Mouse (Mus musculus): Measurements from ENCODE around the gene Ruvbl2. TPM values are rescaled to one million over a fixed set of nuclear protein-coding genes. Genes with fewer than 3 reads are reported as not detected.

The Ruvbl2 gene
- polyA plus RNA-seq, 1 experiment from 2014 or later, result 94.3 TPM

- Histone ChIP-seq H3K27me3 (replicated peaks; ENCODE audit: control insufficient read depth, insufficient read depth, low read length) (no peaks in the 10 kb centered on the region), H3K27ac (ENCODE audit: low read depth, low read length) (peak overlapping the region; percentile 93), H3K9me3 (ENCODE audit: control insufficient read depth, low read length) (no peaks in the 10 kb centered on the region), H3K9ac (ENCODE audit: low read depth, low read length) (peak overlapping the region; percentile 68), H3K4me1 (ENCODE audit: control insufficient read depth, insufficient read depth, low read depth, low read length) (peaks cover 33% of the 10 kb centered on the region), H3K36me3 (ENCODE audit: control insufficient read depth, insufficient read depth, low read length) (peaks cover 16% of the 10 kb centered on the region), H3K4me2 (ENCODE audit: low read length) (peak overlapping the region; percentile 90), H3K4me3 (ENCODE audit: low read length) (peak overlapping the region; percentile 60)
- 63% methylated on average over 9 of the region's 10 CpGs for WGBS
- ATAC-seq, result no peak
Measured at GRCm38 (mm10) chr7:45457204-45458060, 19.5 kb upstream of the Ruvbl2 start.

DNA sequence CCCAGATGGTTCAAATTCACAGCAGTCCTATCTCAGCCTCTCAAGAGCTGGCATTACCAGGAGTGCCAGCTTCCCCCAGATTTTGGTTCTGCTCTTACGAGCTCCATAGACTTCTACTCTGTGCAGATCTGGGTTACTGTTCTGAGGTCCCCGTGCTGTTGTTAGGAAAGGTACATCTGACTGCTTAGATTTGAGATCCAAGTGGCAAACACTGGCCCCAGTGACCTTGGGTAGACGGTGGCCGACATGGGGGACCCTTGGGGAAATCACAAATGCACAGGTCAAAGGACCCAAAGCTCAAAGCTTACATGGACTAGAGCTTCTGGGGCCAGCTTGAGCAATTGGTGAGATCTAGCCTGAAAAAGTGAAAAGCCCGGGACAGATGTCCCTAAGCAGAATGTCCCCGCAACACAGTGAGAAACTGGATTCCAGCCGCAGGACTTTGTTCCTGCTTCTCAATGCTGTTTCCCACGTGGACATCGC lies 18.9 kb upstream of the Ruvbl2 start:
- H3K36me3 ChIP-seq (ENCODE audit: control insufficient read depth, insufficient read depth, low read length), result peaks cover 16% of the 10 kb centered on the region
- peak overlapping the region; percentile 60; the same call in 1 of the 2 replicates for H3K4me3 ChIP-seq (ENCODE audit: low read length)
- H3K9ac ChIP-seq (ENCODE audit: low read depth, low read length), result peak overlapping the region; percentile 25
- H3K27me3 ChIP-seq (replicated peaks; ENCODE audit: control insufficient read depth, insufficient read depth, low read length), result no peaks in the 10 kb centered on the region
- peaks cover 33% of the 10 kb centered on the region for H3K4me1 ChIP-seq (ENCODE audit: control insufficient read depth, insufficient read depth, low read depth, low read length)
- H3K27ac ChIP-seq (ENCODE audit: low read depth, low read length), result peak overlapping the region; percentile 40; the same call in 1 of the 2 replicates
- no peaks in the 10 kb centered on the region for H3K9me3 ChIP-seq (ENCODE audit: control insufficient read depth, low read length)
- peak overlapping the region; percentile 90 for H3K4me2 ChIP-seq (ENCODE audit: low read length)
- ATAC-seq, result no peak
- 51% methylated on average over 9 of the region's 9 CpGs for WGBS

DNA sequence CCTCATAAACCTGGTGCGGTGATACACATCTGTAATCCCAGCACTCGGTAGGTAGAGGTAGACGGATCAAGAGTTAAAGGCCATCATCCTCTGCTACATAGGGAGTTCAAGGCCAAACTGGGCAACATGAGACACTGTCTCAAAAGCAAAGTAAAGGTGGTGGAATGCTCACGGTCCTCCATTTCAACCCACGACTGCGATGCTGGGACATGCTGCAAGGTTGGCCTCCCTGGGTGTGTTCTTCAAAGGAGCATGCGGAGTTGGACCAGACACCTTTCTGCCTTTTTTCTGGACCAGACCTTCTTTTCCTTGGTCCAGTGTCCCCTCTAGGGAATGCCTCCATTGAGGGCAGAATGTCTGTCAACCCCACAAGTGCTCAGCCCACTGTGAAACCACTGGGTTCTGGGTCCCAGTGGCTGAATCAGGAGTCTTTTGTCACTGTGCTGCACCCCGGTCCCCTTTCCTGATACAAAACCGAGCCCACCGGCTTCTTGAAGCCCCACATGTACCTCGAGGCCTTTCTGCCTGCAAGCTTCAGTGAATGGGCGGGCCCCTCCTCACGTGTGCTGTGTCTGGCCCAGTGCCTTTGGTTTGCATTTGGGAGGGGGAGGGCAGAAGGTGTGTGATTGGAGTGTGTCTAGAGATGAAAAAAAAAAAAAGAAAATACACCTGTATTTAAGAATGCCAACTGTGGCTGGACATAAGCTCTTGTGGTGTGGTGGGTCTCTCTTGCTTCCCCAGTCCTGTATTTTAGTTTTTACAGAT lies 18.2 kb upstream of the Ruvbl2 start:
- peaks cover 33% of the 10 kb centered on the region for H3K4me1 ChIP-seq (ENCODE audit: control insufficient read depth, insufficient read depth, low read depth, low read length)
- H3K4me3 ChIP-seq (ENCODE audit: low read length), result no peak overlapping the region
- no peaks in the 10 kb centered on the region for H3K27me3 ChIP-seq (replicated peaks; ENCODE audit: control insufficient read depth, insufficient read depth, low read length)
- no peak overlapping the region; the same call in 1 of the 2 replicates for H3K9ac ChIP-seq (ENCODE audit: low read depth, low read length)
- H3K9me3 ChIP-seq (ENCODE audit: control insufficient read depth, low read length), result no peaks in the 10 kb centered on the region
- H3K4me2 ChIP-seq (ENCODE audit: low read length), result no peak overlapping the region
- H3K36me3 ChIP-seq (ENCODE audit: control insufficient read depth, insufficient read depth, low read length), result peaks cover 15% of the 10 kb centered on the region
- H3K27ac ChIP-seq (ENCODE audit: low read depth, low read length), result no peak overlapping the region
- 78% methylated on average over 13 of the region's 13 CpGs for whole genome bisulfite sequencing
- ATAC-seq, result no peak

GRCm38 (mm10) chr7:45454971-45455370 lies 17.1 kb upstream of the Ruvbl2 start:
- Histone ChIP-seq H3K4me1 (ENCODE audit: control insufficient read depth, insufficient read depth, low read depth, low read length) (peaks cover 22% of the 10 kb centered on the region), H3K36me3 (ENCODE audit: control insufficient read depth, insufficient read depth, low read length) (peaks cover 15% of the 10 kb centered on the region), H3K27ac (ENCODE audit: low read depth, low read length) (no peak overlapping the region), H3K27me3 (replicated peaks; ENCODE audit: control insufficient read depth, insufficient read depth, low read length) (no peaks in the 10 kb centered on the region), H3K4me2 (ENCODE audit: low read length) (no peak overlapping the region), H3K9me3 (ENCODE audit: control insufficient read depth, low read length) (no peaks in the 10 kb centered on the region), H3K4me3 (ENCODE audit: low read length) (no peak overlapping the region), H3K9ac (ENCODE audit: low read depth, low read length) (no peak overlapping the region)
- 88% methylated on average over 15 of the region's 15 CpGs for WGBS
- no peak for ATAC-seq

- Histone ChIP-seq H3K36me3 (ENCODE audit: control insufficient read depth, insufficient read depth, low read length) (peaks cover 15% of the 10 kb centered on the region), H3K4me2 (ENCODE audit: low read length) (no peak overlapping the region), H3K9ac (ENCODE audit: low read depth, low read length) (peak overlapping the region; percentile 20; the same call in 1 of the 2 replicates), H3K27me3 (replicated peaks; ENCODE audit: control insufficient read depth, insufficient read depth, low read length) (no peaks in the 10 kb centered on the region), H3K9me3 (ENCODE audit: control insufficient read depth, low read length) (no peaks in the 10 kb centered on the region), H3K27ac (ENCODE audit: low read depth, low read length) (no peak overlapping the region), H3K4me1 (ENCODE audit: control insufficient read depth, insufficient read depth, low read depth, low read length) (peaks cover 4% of the 10 kb centered on the region), H3K4me3 (ENCODE audit: low read length) (no peak overlapping the region)
- WGBS, result 55% methylated on average over 23 of the region's 23 CpGs
- ATAC-seq, result peak; percentile 72
Measured at GRCm38 (mm10) chr7:45451344-45451982, 13.6 kb upstream of the Ruvbl2 start.

DNA sequence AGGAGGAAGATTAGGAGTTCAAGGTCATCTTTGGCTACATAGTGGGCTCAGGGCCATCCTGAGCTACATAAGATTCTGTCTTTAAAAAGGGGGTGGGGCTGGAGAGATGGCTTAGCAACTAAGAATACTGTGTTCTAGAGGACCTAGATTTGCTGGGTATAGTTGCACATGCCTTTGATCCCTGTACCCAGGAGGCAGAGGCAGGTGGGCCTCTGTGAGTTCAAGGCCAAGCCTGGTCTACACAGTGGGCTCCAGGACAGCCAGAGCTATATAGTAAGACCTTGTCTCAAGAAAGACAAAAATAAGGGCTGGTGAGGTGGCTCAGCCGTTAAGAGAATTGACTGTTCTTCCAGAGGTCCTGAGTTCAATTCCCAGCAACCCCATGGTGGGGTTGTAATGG lies 12.1 kb upstream of the Ruvbl2 start:
- H3K9me3 ChIP-seq (ENCODE audit: control insufficient read depth, low read length), result no peaks in the 10 kb centered on the region
- H3K27me3 ChIP-seq (replicated peaks; ENCODE audit: control insufficient read depth, insufficient read depth, low read length), result no peaks in the 10 kb centered on the region
- WGBS, result 100% methylated on average over 1 of the region's 1 CpGs
- H3K4me3 ChIP-seq (ENCODE audit: low read length), result no peak overlapping the region
- no peak for ATAC-seq
- no peak overlapping the region for H3K4me2 ChIP-seq (ENCODE audit: low read length)
- no peaks in the 10 kb centered on the region for H3K4me1 ChIP-seq (ENCODE audit: control insufficient read depth, insufficient read depth, low read depth, low read length)
- H3K9ac ChIP-seq (ENCODE audit: low read depth, low read length), result no peak overlapping the region
- no peak overlapping the region for H3K27ac ChIP-seq (ENCODE audit: low read depth, low read length)
- peaks cover 14% of the 10 kb centered on the region for H3K36me3 ChIP-seq (ENCODE audit: control insufficient read depth, insufficient read depth, low read length)

- Histone ChIP-seq H3K9ac (ENCODE audit: low read depth, low read length) (no peak overlapping the region), H3K4me2 (ENCODE audit: low read length) (no peak overlapping the region), H3K4me1 (ENCODE audit: control insufficient read depth, insufficient read depth, low read depth, low read length) (no peaks in the 10 kb centered on the region), H3K4me3 (ENCODE audit: low read length) (no peak overlapping the region), H3K27me3 (replicated peaks; ENCODE audit: control insufficient read depth, insufficient read depth, low read length) (no peaks in the 10 kb centered on the region), H3K9me3 (ENCODE audit: control insufficient read depth, low read length) (no peaks in the 10 kb centered on the region), H3K36me3 (ENCODE audit: control insufficient read depth, insufficient read depth, low read length) (peaks cover 17% of the 10 kb centered on the region), H3K27ac (ENCODE audit: low read depth, low read length) (no peak overlapping the region)
- 46% methylated on average over 11 of the region's 11 CpGs for WGBS
- ATAC-seq, result no peak
Measured at GRCm38 (mm10) chr7:45447325-45447990, 9.6 kb upstream of the Ruvbl2 start.

- H3K36me3 ChIP-seq (ENCODE audit: control insufficient read depth, insufficient read depth, low read length), result peaks cover 16% of the 10 kb centered on the region
- ATAC-seq, result no peak
Measured at GRCm38 (mm10) chr7:45446589-45446988, 8.7 kb upstream of the Ruvbl2 start.

More at GRCm38 (mm10) chr7:45446589-45446988, 8.7 kb upstream of the Ruvbl2 start:
- Histone ChIP-seq H3K27ac (ENCODE audit: low read depth, low read length) (no peak overlapping the region), H3K4me1 (ENCODE audit: control insufficient read depth, insufficient read depth, low read depth, low read length) (no peaks in the 10 kb centered on the region), H3K9ac (ENCODE audit: low read depth, low read length) (no peak overlapping the region), H3K27me3 (replicated peaks; ENCODE audit: control insufficient read depth, insufficient read depth, low read length) (no peaks in the 10 kb centered on the region), H3K4me3 (ENCODE audit: low read length) (no peak overlapping the region), H3K4me2 (ENCODE audit: low read length) (no peak overlapping the region), H3K9me3 (ENCODE audit: control insufficient read depth, low read length) (no peaks in the 10 kb centered on the region)

All from hindbrain, embryonic 16.5 days (tissue).